In genomic region chr3:30508930-30509910, GRCm38 (mm10) we compare ENCODE assay signal across 8 mouse cellular contexts. TPM values are rescaled to one million over a fixed set of nuclear protein-coding genes. Genes with fewer than 3 reads are reported as not detected.
DNase-seq lines count a peak whose midpoint lies in the region; ATAC-seq and TF ChIP-seq lines count a peak whose summit lies in the region.

No protein-coding gene starts in this region.

- no peaks in the 10 kb centered on the region for H3K36me3 ChIP-seq in embryonic facial prominence, embryonic 12.5 days
- H3K36me3 ChIP-seq in heart, postnatal 0 days (replicated peaks; ENCODE audit: control insufficient read depth, insufficient read depth, low read length): no peaks in the 10 kb centered on the region

- H3K9me3 ChIP-seq in embryonic facial prominence, embryonic 12.5 days: no peaks in the 10 kb centered on the region
- no peaks in the 10 kb centered on the region for H3K9me3 ChIP-seq in heart, postnatal 0 days (replicated peaks; ENCODE audit: control insufficient read depth, low read length)

- peaks cover 14% of the 10 kb centered on the region for H3K4me1 ChIP-seq in embryonic facial prominence, embryonic 12.5 days
- H3K4me1 ChIP-seq in heart, postnatal 0 days (ENCODE audit: control insufficient read depth, insufficient read depth): no peaks in the 10 kb centered on the region

- H3K27ac ChIP-seq in embryonic facial prominence, embryonic 12.5 days: peak overlapping the region; percentile 94
- H3K27ac ChIP-seq in heart, postnatal 0 days (ENCODE audit: low read depth): peak overlapping the region; percentile 88

- TF ChIP-seq EP300 in heart, postnatal 0 days (IDR thresholded peaks at IDR 0.05; ENCODE audit: low read depth): no peak

- peak; percentile 64; the same call in 1 of the 2 replicates for ATAC-seq in embryonic facial prominence, embryonic 12.5 days (ENCODE audit: insufficient number of reproducible peaks, insufficient read depth, low FRiP score, low TSS enrichment)
- peak; percentile 10; the same call in 1 of the 2 replicates for ATAC-seq in heart, postnatal 0 days (ENCODE audit: insufficient read depth, low read depth)

- peak overlapping the region; percentile 65 for H3K4me3 ChIP-seq in embryonic facial prominence, embryonic 12.5 days
- H3K4me3 ChIP-seq in heart, postnatal 0 days (ENCODE audit: low read depth, low read length): peak overlapping the region; percentile 51

- under 1% methylated on average over 48 of the region's 55 CpGs for WGBS in embryonic facial prominence, embryonic 12.5 days
- WGBS in heart, postnatal 0 days: 2% methylated on average over 43 of the region's 55 CpGs

- peak; percentile 7 to 15 for DNase-seq in cerebellum, postnatal 14 days
- DNase-seq in cerebellum, postnatal 36 days: no peak
- DNase-seq in heart, postnatal 0 days (ENCODE audit: low spot score): no peak
- peak; percentile 85 for DNase-seq in kidney, postnatal 10 days
- peak; percentile 73 for DNase-seq in lung, postnatal 36 days
- DNase-seq in urinary bladder, postnatal 36 days (ENCODE audit: low spot score in 2 of 2): peak; percentile 38 to 54
- no peak for DNase-seq in natural killer cell, adult 2 months (ENCODE audit: low spot score in 2 of 2)

- H3K9ac ChIP-seq in embryonic facial prominence, embryonic 12.5 days: peak overlapping the region; percentile 77
- peak overlapping the region; percentile 62 for H3K9ac ChIP-seq in heart, postnatal 0 days (replicated peaks; ENCODE audit: low read depth, low read length)

- no peak for TF ChIP-seq CTCF in heart, postnatal 0 days (IDR thresholded peaks at IDR 0.05; ENCODE audit: low read depth)

- H3K27me3 ChIP-seq in embryonic facial prominence, embryonic 12.5 days: peaks cover 34% of the 10 kb centered on the region
- H3K27me3 ChIP-seq in heart, postnatal 0 days (ENCODE audit: control insufficient read depth, insufficient read depth, low read length): peaks cover 83% of the 10 kb centered on the region

- H3K4me2 ChIP-seq in embryonic facial prominence, embryonic 12.5 days (replicated peaks): peak overlapping the region; percentile 85
- H3K4me2 ChIP-seq in heart, postnatal 0 days (ENCODE audit: low read depth, low read length): peak overlapping the region; percentile 83

RNA-seq across cellular contexts. Expression of gene Mecom, which starts 38.6 kb away (rescaled TPM):
- 37.4 and 39.6 TPM in 2 replicates for polyA plus RNA-seq in embryonic facial prominence, embryonic 12.5 days (2016; fragmentation: Nextera tagmentation; extraction: Ambion mirVana)
- 18.9 and 29.6 TPM in 2 replicates for total RNA-seq in heart, postnatal 0 days (2014; rRNA removed; ENCODE audit: low replicate concordance)
- 8.4 and 8.5 TPM in 2 replicates for polyA plus RNA-seq in heart, postnatal 0 days (2015; fragmentation: Nextera tagmentation; extraction: Ambion mirVana)

Comparison
In these comparisons a context has a peak if more than half of its experiments do, and no peak if none do; other contexts are left out.
1. DNase-seq: peak in cerebellum, postnatal 14 days (2 of 2), kidney, postnatal 10 days (single experiment), lung, postnatal 36 days (single experiment) and urinary bladder, postnatal 36 days (2 of 2); none in cerebellum, postnatal 36 days (0 of 2), heart, postnatal 0 days (single experiment) and natural killer cell, adult 2 months (0 of 2).